Mouse (Mus musculus): Measurements from ENCODE around the gene Sipa1l3. TPM values are rescaled to one million over a fixed set of nuclear protein-coding genes. Genes with fewer than 3 reads are reported as not detected.

Gene Sipa1l3
- polyA plus RNA-seq, 1 experiment from 2014 or later = 20.7 TPM

GRCm38 (mm10) chr7:29505337-29506318, 12.8 kb downstream of the Sipa1l3 start:
- H3K4me2 ChIP-seq = no peak overlapping the region; the same call in 1 of the 2 replicates
- ATAC-seq (ENCODE audit: low FRiP score) = no peak
- H3K27ac ChIP-seq (replicated peaks) = no peak overlapping the region
- H3K9ac ChIP-seq (replicated peaks) = no peak overlapping the region
- no peak overlapping the region for H3K4me3 ChIP-seq (replicated peaks)
- H3K9me3 ChIP-seq (replicated peaks) = no peaks in the 10 kb centered on the region
- WGBS = 21% methylated on average over 18 of the region's 18 CpGs
- H3K4me1 ChIP-seq = peaks cover 27% of the 10 kb centered on the region
- no peaks in the 10 kb centered on the region for H3K36me3 ChIP-seq
- no peaks in the 10 kb centered on the region for H3K27me3 ChIP-seq (replicated peaks)

DNA sequence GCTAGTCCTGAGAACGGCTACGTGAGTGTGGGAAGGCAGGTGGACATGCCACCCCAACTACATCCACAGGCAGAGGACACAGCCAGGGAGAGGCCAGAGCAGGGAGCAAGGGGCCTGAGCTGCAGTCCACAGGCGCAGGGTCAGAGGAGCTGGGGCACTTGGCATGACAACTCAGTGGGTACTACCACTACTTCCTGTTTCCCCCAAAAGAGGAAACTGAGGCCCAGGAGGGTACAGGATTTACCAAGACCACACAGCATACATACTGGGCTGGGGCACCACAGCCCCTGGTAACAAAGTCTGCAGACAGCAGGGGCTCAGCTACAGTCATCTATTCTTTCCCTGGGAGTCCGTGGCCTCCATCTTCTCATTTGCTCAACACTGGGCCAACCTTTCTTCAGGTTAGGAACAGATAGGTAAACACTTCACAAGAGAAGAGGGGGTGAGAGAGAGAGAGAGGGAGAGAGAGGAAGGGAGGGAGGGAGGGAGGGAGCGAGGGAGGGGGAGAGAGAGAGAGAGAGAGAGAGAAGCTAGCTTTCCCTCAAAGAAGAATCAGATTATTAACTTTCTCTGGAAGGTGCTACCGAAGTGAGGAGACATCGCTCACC, 13.7 kb downstream of the Sipa1l3 start:
- no peak overlapping the region; the same call in 1 of the 2 replicates for H3K4me2 ChIP-seq
- no peak overlapping the region for H3K27ac ChIP-seq (replicated peaks)
- no peaks in the 10 kb centered on the region for H3K36me3 ChIP-seq
- no peaks in the 10 kb centered on the region for H3K9me3 ChIP-seq (replicated peaks)
- H3K27me3 ChIP-seq (replicated peaks) = no peaks in the 10 kb centered on the region
- 79% methylated on average over 7 of the region's 7 CpGs for WGBS
- ATAC-seq (ENCODE audit: low FRiP score) = no peak
- peaks cover 27% of the 10 kb centered on the region for H3K4me1 ChIP-seq
- H3K4me3 ChIP-seq (replicated peaks) = no peak overlapping the region
- no peak overlapping the region for H3K9ac ChIP-seq (replicated peaks)

- no peak for ATAC-seq (ENCODE audit: low FRiP score)
- Histone ChIP-seq H3K27ac (replicated peaks) (no peak overlapping the region; the same call in 1 of the 2 replicates), H3K36me3 (no peaks in the 10 kb centered on the region), H3K27me3 (replicated peaks) (no peaks in the 10 kb centered on the region), H3K9ac (replicated peaks) (no peak overlapping the region), H3K4me3 (replicated peaks) (no peak overlapping the region), H3K4me1 (peaks cover 27% of the 10 kb centered on the region), H3K4me2 (no peak overlapping the region), H3K9me3 (replicated peaks) (no peaks in the 10 kb centered on the region)
- 59% methylated on average over 6 of the region's 6 CpGs for WGBS
Measured at GRCm38 (mm10) chr7:29503616-29504015, 14.8 kb downstream of the Sipa1l3 start.

DNA sequence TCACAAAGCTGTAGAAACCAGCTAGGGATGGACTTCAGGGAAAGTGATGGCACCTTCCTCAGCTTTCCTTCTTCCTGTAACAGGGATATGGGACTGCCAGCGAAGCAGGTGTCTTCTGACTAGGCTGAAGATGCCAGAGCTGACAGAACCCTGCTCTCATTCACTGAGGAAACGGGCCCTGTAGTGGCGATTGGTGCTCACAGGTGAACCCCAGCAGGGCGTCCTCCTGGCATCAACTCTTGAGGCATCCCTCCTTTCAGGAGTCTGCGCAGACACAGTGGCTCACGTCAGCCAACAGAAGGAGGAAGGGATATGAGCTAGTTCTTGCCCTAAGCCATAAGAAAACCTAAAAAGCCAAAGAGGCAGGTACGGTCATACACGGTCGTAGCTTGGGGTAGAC, 17.2 kb downstream of the Sipa1l3 start:
- Histone ChIP-seq H3K4me3 (replicated peaks) (no peak overlapping the region), H3K4me2 (no peak overlapping the region), H3K36me3 (no peaks in the 10 kb centered on the region), H3K9ac (replicated peaks) (no peak overlapping the region), H3K4me1 (peaks cover 40% of the 10 kb centered on the region), H3K9me3 (replicated peaks) (no peaks in the 10 kb centered on the region), H3K27me3 (replicated peaks) (no peaks in the 10 kb centered on the region), H3K27ac (replicated peaks) (no peak overlapping the region)
- WGBS = 96% methylated on average over 9 of the region's 9 CpGs
- no peak for ATAC-seq (ENCODE audit: low FRiP score)

- Histone ChIP-seq H3K36me3 (no peaks in the 10 kb centered on the region), H3K27me3 (replicated peaks) (no peaks in the 10 kb centered on the region), H3K4me3 (replicated peaks) (no peak overlapping the region), H3K4me1 (peaks cover 23% of the 10 kb centered on the region), H3K4me2 (no peak overlapping the region), H3K9me3 (replicated peaks) (no peaks in the 10 kb centered on the region), H3K9ac (replicated peaks) (no peak overlapping the region), H3K27ac (replicated peaks) (no peak overlapping the region)
- 82% methylated on average over 6 of the region's 6 CpGs for WGBS
- ATAC-seq (ENCODE audit: low FRiP score) = no peak
Measured at GRCm38 (mm10) chr7:29499071-29499470, 19.4 kb downstream of the Sipa1l3 start.

GRCm38 (mm10) chr7:29496953-29497590, 21.4 kb downstream of the Sipa1l3 start:
- Histone ChIP-seq H3K4me2 (no peak overlapping the region), H3K9ac (replicated peaks) (no peak overlapping the region), H3K36me3 (no peaks in the 10 kb centered on the region), H3K9me3 (replicated peaks) (no peaks in the 10 kb centered on the region), H3K4me3 (replicated peaks) (no peak overlapping the region), H3K4me1 (peaks cover 14% of the 10 kb centered on the region), H3K27me3 (replicated peaks) (no peaks in the 10 kb centered on the region), H3K27ac (replicated peaks) (no peak overlapping the region; the same call in 1 of the 2 replicates)
- ATAC-seq (ENCODE audit: low FRiP score) = no peak; the same call in 1 of the 2 replicates
- 47% methylated on average over 10 of the region's 10 CpGs for WGBS

DNA sequence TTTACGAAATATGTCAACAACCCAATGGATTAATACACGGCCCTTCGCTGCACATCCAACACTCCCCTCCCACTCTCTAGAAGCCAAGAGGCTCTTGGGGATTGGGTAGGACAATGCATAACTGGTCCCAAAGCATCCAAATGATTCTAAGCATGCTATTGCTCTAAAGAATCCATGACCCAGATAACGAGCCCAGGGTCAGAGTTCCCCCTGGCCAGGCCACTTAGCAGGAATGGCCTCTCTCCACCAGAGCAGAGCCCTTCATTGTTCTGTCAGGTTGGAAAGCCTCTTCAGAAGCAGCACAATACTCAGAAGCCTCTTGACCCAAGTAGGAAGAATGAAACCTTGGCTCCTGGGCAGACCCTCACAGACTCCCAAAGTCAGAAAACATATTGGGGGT, 22.1 kb downstream of the Sipa1l3 start:
- Histone ChIP-seq H3K27ac (replicated peaks) (no peak overlapping the region), H3K4me3 (replicated peaks) (no peak overlapping the region), H3K4me1 (peaks cover 17% of the 10 kb centered on the region), H3K27me3 (replicated peaks) (no peaks in the 10 kb centered on the region), H3K9me3 (replicated peaks) (no peaks in the 10 kb centered on the region), H3K9ac (replicated peaks) (no peak overlapping the region), H3K36me3 (no peaks in the 10 kb centered on the region), H3K4me2 (no peak overlapping the region)
- no peak for ATAC-seq (ENCODE audit: low FRiP score)
- WGBS = 45% methylated on average over 4 of the region's 4 CpGs

GRCm38 (mm10) chr7:29495880-29496279, 22.6 kb downstream of the Sipa1l3 start:
- no peak for ATAC-seq (ENCODE audit: low FRiP score)
- Histone ChIP-seq H3K27ac (replicated peaks) (no peak overlapping the region), H3K4me1 (peaks cover 17% of the 10 kb centered on the region), H3K9ac (replicated peaks) (no peak overlapping the region), H3K27me3 (replicated peaks) (no peaks in the 10 kb centered on the region), H3K9me3 (replicated peaks) (no peaks in the 10 kb centered on the region), H3K4me2 (no peak overlapping the region), H3K36me3 (no peaks in the 10 kb centered on the region), H3K4me3 (replicated peaks) (no peak overlapping the region)
- 62% methylated on average over 4 of the region's 4 CpGs for WGBS

GRCm38 (mm10) chr7:29494854-29495253, 23.6 kb downstream of the Sipa1l3 start:
- 93% methylated on average over 11 of the region's 11 CpGs for WGBS
- Histone ChIP-seq H3K4me1 (peaks cover 22% of the 10 kb centered on the region), H3K4me3 (replicated peaks) (no peak overlapping the region), H3K27ac (replicated peaks) (no peak overlapping the region), H3K4me2 (no peak overlapping the region), H3K36me3 (no peaks in the 10 kb centered on the region), H3K9ac (replicated peaks) (no peak overlapping the region), H3K27me3 (replicated peaks) (no peaks in the 10 kb centered on the region), H3K9me3 (replicated peaks) (no peaks in the 10 kb centered on the region)
- no peak for ATAC-seq (ENCODE audit: low FRiP score)

GRCm38 (mm10) chr7:29494015-29494414, 24.4 kb downstream of the Sipa1l3 start:
- WGBS = 87% methylated on average over 5 of the region's 5 CpGs
- ATAC-seq (ENCODE audit: low FRiP score) = no peak
- Histone ChIP-seq H3K9ac (replicated peaks) (no peak overlapping the region), H3K27me3 (replicated peaks) (no peaks in the 10 kb centered on the region), H3K4me2 (no peak overlapping the region), H3K4me3 (replicated peaks) (no peak overlapping the region), H3K9me3 (replicated peaks) (no peaks in the 10 kb centered on the region), H3K27ac (replicated peaks) (no peak overlapping the region), H3K4me1 (peaks cover 25% of the 10 kb centered on the region), H3K36me3 (no peaks in the 10 kb centered on the region)

DNA sequence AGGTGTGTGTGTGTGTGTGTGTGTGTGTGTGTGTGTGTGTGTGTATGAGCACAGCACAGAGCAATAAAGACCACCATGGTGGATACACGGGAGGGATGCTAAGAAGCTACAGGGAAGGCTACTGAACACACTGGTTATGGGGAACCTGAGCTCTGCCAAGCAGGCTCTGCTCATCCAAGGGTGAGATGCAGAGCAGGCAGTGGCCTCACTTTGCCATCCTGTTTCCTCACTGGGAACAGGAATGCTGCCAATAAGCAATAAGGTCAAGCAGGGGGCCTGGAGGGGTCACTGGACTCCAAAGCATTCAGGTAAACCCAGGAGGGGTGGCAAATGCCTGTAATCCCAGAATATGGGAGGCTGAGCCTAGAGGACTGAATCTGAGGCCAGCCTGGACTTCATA, 25.4 kb downstream of the Sipa1l3 start:
- Histone ChIP-seq H3K4me3 (replicated peaks) (no peak overlapping the region), H3K27me3 (replicated peaks) (no peaks in the 10 kb centered on the region), H3K36me3 (no peaks in the 10 kb centered on the region), H3K4me1 (peaks cover 25% of the 10 kb centered on the region), H3K9ac (replicated peaks) (no peak overlapping the region), H3K4me2 (no peak overlapping the region), H3K9me3 (replicated peaks) (no peaks in the 10 kb centered on the region), H3K27ac (replicated peaks) (no peak overlapping the region)
- no peak for ATAC-seq (ENCODE audit: low FRiP score)
- WGBS = 67% methylated on average over 1 of the region's 1 CpGs
